Mouse (Mus musculus) liver, postnatal 0 days (tissue): Measurements from ENCODE around the gene Amdhd1.
"Not testable (repeated sequence)": the region's sequence is repeated elsewhere in the genome, so short reads cannot be mapped to it uniquely, and the experiment has no call there.

ENCODE experiments used
- CTCF ChIP-seq: sonication (generic); IDR thresholded peaks from 2 replicates; pipeline ENCODE4 v1.5.1; 2016; ENCODE audit warnings: antibody characterized with exemption, low read depth
- EP300 ChIP-seq: IDR thresholded peaks from 2 replicates; pipeline ENCODE4 v1.6.1; 2016; ENCODE audit warnings: antibody characterized with exemption, low read depth, mild to moderate bottlenecking

GRCm38 (mm10) chr10:93557971-93558370 lies 18.1 kb upstream of the Amdhd1 start:
- TF ChIP-seq CTCF, EP300: not testable (repeated sequence)
